Mouse (Mus musculus): ENCODE measurements around the gene Psmd7.

DNA sequence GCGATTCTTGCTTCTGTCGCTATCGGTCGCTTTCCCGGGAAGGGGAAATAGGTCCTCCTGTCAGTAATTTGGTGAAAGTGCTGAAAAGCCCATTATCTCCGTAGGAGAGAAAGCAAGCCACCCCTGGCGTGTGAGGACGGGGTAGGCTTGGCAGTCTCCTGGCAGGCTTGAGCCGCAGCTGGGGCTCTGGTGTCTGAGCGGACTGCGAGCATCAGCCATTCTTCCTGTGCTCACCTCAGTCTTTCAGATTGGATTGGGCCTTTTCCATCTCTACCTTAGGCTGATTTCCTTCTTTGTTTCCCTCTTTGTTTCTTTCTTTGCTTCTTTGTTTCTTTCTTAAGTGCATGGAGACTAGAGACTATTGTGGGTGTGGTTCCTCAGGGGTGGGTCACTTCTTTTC is 22.6 kb upstream of the Psmd7 start:
- no peak for TF ChIP-seq CTCF (IDR thresholded peaks at IDR 0.05; ENCODE audit: borderline replicate concordance, control insufficient read depth, extremely low read depth, insufficient read depth, low read length, poor library complexity)
- TF ChIP-seq POLR2A (IDR thresholded peaks at IDR 0.05; ENCODE audit: control insufficient read depth, extremely low read depth, insufficient read depth, low read length, poor library complexity), result no peak
